Mouse (Mus musculus): ENCODE data around the gene B630019K06Rik.

- TF ChIP-seq GATA1 (IDR thresholded peaks at IDR 0.05; ENCODE audit: borderline replicate concordance, low read length): no peak
- no peak for TF ChIP-seq FLI1 (IDR thresholded peaks at IDR 0.05; ENCODE audit: low read length)
These were observed 9.8 kb downstream of the B630019K06Rik start for GRCm38 (mm10) chrX:8901906-8902472.

All from megakaryocyte, embryonic 14.5 days (primary cell).